Mouse (Mus musculus): Measurements from ENCODE around the gene Gm10322.

The Gm10322 gene

DNA sequence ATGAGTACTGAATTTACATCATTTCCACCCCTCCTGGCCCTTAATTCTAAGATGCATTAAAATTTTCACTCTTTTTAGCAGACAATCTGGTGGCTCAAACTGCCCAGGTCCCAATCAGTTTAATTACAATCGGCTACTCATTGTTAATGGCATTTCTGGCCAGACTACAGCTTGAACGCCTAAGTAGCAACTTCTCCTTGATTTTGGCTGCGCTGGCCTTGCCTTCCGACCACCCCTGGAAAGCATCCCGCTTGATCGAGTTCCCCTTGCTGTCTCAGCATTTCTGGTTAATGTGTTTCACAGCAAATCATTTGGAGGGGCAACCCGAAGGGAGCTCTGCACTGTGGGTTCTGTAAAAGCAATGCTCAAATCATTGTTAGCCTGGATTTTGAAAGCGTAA, 13.8 kb upstream of the Gm10322 start:
- in situ Hi-C loops (cut with MboI, MseI), result loop anchor here (5.0 kb wide), 1 partner anchor 45 kb away; no protein-coding TSS in a partner anchor

DNA sequence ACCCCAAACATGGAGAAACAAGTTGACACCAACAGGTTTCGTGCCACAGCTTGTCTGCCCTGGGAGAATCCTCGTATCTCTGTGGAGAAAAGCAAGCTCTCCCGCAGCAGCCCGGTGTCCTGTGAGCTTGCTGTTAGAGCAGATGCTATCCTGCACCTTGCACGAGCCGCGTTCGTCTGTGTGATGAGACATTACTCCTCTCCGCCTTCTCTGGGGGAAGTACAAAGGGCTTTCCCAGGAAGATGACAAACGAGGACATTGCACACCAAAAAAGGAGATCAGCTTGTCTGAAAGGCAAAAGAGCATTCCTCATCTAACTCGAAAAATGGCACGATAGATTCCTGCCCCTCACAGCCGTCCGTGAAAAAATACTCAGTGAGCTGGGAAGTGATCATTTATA, 13.0 kb upstream of the Gm10322 start:
- in situ Hi-C loops (cut with MboI, MseI), result loop anchor here (5.0 kb wide), 1 partner anchor 46 kb away; no protein-coding TSS in a partner anchor

DNA sequence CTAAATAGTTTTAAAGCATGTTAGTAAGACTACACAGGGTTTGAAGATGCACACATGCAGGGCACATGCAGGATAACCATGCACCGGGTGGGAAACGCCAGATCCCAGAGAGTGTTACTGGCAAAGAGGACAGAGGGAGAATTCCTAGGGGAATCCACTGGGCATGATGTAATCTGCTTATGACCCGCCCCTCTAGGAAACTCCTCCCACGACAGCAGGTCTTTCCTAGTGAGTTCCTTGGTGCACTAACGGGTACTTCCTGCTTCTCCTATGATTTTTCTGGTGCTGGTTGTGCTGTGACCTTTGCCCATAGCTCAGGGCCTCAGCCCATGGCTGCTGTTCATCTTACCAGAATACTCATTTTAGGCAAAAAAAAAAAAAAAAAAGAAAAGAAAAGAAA, 12.0 kb upstream of the Gm10322 start:
- in situ Hi-C loops (cut with MboI, MseI), result loop anchor here (5.0 kb wide), 1 partner anchor 47 kb away; no protein-coding TSS in a partner anchor

DNA sequence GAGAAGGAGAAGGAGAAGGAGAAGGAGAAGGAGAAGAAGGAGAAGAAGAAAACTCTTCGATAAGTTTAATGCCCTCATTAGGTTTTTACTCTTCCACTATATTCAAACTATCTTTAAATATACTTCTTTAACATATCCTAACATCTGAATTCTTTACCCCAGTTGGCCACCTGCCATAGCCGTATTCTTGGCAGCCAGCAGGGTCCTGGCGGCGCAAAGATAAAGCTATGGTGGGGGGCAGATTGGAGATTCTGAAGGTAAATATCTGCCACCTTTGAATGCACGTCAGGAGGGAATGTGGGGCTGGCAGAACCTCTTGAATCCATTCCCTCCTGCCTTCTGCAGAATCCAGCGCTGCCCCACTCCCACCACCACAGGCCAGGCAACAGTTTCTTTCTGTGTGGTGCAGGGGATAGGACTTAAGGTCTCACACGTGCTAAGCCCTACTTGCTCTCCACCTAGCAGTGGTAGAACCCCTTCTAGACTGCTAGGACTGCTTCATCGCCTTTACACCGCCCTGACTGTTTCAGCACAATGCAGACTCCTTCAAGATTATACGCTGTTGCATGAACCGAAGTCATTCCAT, 10.9 kb upstream of the Gm10322 start:
- in situ Hi-C loops (cut with MboI, MseI), result loop anchor here (5.0 kb wide), 1 partner anchor 48 kb away; no protein-coding TSS in a partner anchor

DNA sequence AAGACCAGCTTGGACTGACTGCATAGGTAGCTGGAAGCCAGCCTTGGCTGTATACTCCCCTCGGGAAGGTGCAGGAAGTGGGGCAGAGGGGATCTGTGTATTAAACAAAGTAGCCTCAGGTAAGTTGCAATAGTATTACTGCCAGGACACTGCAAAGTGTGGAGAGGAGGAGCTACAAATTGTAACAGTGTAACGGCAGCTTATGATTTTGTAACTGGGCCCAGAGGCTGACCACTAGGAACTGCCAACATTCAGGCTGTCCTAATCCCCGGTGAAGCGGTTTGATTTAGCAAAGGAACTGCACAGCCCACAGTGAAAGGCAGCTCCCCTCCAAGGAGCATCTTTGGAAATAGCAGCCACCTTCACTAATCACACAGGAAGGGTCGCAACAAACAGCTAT, 2.6 kb upstream of the Gm10322 start:
- in situ Hi-C loops (cut with MboI, MseI), result no loop called here

DNA sequence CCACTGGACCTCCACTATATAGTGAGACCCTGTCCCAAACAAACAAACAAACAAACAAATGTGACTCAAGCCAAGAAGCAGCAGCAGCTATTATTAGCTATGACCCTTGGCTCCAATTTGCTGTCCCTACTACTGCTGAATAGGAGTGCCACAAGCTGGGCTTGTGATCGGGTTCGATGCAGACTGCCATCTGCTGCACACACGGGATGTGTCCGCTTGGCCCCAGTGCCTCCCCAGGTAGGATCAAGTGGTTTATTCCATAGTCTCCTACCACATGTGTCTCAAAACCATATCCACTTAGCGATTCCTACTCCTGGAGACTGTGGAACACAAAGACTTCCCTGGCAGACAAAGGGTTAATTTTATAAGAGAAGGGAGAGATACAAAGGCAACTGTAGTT, 1.7 kb upstream of the Gm10322 start:
- in situ Hi-C loops (cut with MboI, MseI), result no loop called here

DNA sequence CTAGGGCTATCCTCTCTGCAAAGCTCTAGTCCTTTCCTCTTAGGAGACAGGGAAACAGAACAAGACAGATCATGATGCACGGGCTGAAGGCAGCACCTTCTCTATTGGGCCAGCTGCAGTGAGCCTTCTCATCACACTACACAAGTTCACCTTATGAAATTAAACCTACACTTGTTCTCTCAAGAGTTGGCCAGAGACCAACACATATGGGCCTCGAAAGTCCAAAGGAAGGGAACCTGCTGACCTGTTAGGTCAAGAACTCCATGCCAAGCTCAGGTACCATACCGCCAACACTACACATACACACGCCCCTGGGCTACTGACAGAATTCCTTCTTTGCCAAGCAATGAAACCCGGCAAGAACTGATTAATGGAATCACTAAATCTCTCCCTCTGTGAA, 452 bp upstream of the Gm10322 start:
- in situ Hi-C loops (cut with MboI, MseI), result loop anchor here (5.0 kb wide), 1 partner anchor 87 kb away; the partner anchor contains the start of gene Micu1

DNA sequence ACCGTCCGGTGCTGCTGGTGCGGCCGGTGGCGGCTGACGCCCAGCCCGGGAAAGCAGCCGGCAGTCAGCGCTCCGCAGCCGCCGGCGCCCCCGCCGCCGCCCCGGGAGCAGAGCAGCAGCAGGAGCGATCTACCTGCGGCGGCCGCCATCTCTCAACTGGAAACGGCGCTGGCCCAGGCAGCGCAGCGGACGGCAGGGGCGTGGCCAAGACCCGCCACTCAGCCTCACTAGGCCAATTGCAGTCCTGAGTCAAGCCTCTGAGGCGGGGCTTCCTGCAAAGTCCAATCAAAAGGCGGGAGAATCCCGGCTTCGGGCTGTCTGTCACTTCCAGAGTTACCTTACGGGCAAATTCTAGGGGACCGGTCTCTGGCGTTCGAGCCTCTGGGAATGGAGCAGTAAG, 659 bp downstream of the Gm10322 start, which contains the start of gene Mcu:
Gene Mcu (minus strand): TSS at position 171 of the 400 bp plus-strand sequence.
- in situ Hi-C loops (cut with MboI, MseI), result loop anchor here (5.0 kb wide), 1 partner anchor 86 kb away; the partner anchor contains the start of gene Micu1

DNA sequence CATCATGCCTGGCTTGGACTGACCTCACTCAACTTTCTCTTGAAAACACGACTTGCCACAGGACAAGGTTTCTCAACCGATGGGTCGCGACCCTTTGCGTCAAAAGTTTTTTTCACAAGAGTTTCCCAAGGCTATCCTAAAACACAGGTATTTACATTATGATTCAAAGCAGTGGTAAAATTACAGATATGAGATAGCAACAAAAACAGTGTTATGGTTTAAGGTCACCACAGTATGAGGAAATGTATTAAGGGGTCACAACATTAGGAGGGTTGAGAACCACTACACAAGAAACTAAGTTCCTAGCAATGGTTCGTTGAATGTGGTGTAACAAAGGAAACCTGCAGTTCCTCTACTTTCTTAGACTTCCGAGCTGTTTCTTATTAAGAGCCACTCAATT, 1.9 kb downstream of the Gm10322 start:
- in situ Hi-C loops (cut with MboI, MseI), result loop anchor here (5.0 kb wide), 1 partner anchor 85 kb away; the partner anchor contains the start of gene Micu1

DNA sequence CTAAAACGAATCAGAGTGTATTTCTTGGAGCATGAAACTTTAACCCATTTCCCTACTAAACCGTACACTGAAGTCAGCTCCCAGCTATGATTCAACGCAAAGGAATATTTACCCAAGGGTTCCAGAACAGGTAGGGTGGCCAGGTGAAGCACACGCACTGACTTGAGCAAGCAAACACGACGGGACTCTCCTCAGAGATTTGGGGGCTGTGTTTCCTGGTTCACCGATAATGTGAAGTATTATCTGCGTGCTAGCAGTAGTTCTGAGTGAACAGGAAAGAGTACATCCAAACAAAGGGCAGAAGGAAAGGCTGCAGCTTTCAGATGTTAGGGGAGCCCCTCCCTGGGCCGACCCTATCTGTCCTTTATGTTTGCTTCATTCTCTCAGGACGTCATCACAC, 5.5 kb downstream of the Gm10322 start:
- in situ Hi-C loops (cut with MboI, MseI), result loop anchor here (10.0 kb wide), 1 partner anchor 253 kb away; the partner anchor contains the start of gene Dnajb12

DNA sequence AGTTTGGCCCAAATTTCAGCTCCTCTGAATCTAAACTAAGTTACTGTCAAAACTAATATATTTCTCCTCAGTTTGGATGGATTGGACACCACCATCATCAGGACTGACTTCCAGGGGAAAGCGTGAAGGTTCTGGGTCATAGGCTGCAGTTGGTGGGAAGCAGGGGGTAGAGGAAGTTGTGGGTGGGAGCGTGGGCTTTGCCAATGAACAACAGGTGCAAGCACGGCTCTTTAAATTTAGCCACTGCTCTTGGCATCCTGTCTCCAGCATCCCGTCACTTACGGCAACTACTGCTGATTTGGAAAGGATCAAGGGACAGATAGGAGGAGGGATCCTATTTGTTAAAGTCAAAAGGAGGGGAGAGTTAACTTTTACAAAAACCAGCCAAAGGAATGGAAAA, 7.6 kb downstream of the Gm10322 start:
- in situ Hi-C loops (cut with MboI, MseI), result loop anchor here (10.0 kb wide), 1 partner anchor 251 kb away; the partner anchor contains the start of gene Dnajb12

DNA sequence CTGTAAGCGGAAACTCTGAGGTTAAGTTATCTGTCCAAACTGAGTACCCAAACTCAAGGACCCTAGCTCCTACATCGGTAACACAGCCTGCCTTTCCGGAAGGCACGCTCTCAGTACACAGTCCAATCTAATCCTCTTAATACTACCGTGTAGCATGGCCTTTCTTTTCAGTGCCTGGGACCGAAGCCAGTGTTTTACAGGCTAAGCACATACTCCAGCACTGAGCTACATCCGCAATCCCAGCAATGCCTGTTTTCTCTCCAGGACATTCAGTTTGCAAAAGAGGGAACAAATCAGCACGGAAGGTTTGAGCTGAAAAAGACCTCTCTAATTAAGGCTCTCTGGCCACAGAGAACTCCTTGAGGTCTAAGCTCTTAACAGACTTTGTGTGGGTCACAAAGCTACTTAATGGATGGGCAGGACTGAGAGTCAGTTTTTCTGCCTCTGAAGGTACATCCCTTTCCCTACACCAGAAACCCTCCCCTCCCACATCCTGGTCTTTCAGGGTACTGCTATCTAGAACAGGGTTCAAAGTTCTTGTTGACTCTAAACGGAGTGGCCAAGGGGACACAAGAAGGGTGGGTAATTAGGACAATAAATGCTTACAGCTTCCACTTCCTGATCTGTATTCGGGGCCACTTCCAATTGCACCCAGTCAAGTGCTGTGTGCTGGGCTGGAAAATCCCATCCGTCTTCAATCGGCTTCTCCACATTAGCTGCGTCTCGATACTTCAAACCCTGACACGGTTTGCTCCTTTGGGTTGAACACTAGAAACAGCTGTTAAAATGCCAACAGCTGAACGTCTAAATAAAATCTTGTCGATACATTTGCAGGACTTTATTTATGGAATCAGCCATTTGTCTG, 13.0 kb downstream of the Gm10322 start:
- in situ Hi-C loops (cut with MboI, MseI), result loop anchor here (10.0 kb wide), 1 partner anchor 246 kb away; the partner anchor contains the start of gene Dnajb12

DNA sequence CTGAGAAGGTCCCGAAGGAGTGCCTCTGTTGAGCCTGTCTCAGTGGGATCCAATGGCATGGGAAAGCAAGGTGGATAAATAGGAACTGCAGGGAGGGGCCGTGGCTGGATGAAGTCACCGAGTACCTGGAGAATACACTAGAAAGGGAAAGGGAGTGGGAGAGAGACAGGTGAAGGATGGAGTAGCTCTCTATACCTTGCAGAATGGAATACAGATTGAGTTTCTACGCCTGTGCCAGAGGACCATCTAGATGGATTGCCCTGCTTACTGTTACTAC, 13.6 kb downstream of the Gm10322 start:
- in situ Hi-C loops (cut with MboI, MseI), result loop anchor here (10.0 kb wide), 1 partner anchor 245 kb away; the partner anchor contains the start of gene Dnajb12

DNA sequence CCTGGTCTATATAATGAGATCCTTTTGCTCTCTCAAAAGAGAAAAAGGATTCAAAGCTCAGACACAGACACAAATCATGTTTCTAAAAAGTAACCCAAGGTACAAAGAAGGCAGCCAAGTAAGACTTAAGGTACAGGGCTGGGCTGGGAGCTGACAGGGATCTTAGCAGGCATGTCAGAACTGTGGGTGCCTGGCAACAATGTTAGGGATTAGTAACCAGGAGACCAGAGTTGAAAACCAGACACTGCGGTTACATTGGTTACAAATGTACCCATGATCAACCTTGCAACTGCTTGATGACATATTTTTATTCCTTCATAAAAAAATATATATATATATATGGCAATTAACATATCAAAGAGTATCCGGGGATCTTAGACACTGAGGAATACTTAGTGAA, 20.2 kb downstream of the Gm10322 start:
- in situ Hi-C loops (cut with MboI, MseI), result no loop called here

DNA sequence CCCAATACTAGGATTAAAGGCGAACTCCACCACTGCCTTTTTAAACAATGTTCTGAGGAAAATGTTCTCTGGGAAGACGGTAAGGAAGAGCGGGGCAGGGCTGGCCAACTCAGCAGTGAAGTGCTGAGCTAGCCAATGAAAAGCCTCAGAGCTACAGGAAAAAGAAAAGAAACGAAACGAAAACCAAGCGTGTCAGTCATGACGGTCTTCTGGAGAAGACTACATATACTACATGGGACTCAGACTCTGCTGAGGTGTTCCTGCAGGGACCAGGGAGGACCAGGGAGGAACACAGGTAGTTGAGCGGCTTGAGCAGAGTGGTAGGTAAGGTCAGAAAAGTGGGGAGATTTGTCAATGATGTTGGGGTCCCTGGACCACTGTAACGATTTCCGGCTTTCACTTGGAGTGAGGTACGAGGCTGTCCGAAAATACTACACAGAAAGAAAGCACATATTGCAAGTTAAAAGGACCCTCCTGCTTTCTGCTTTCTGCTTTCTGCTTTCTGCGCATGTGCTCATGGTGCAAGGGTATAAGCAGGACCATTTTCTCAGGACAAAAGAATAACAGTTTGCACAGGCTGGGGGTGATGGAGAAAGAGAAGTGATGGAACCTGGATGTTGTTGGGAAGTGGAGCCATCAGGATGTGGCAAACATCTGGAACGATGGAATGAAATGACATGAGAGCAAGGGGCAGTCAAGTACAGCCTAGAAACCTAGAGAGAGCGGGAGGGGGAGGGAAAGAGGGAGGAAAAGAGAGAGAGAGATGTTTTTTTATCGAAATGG, 21.1 kb downstream of the Gm10322 start:
- in situ Hi-C loops (cut with MboI, MseI), result no loop called here

DNA sequence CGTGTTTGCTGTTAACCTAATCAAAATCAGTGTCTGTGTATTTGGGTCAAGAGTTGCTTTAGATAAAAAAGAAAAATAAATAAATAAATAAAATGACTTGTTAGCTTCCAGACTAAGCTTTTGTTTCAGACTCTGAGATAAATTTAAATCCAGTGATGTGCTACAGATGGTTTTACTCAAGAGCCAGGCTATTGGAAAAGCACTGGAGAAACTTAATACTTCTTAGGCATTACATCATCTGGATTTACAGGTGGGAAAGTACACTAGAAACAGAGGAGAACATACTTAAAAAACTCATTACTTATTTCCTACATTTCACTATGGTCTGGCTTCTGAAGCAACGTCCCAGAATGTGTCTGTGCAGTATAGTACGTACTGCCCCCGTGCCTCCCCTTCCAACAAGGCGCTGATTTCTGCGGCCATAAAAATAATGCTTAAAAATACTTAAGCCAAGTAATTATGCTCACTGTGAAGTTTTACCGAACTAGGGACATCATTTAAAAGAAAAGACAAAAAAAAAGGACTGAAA, 21.8 kb downstream of the Gm10322 start:
- in situ Hi-C loops (cut with MboI, MseI), result no loop called here

DNA sequence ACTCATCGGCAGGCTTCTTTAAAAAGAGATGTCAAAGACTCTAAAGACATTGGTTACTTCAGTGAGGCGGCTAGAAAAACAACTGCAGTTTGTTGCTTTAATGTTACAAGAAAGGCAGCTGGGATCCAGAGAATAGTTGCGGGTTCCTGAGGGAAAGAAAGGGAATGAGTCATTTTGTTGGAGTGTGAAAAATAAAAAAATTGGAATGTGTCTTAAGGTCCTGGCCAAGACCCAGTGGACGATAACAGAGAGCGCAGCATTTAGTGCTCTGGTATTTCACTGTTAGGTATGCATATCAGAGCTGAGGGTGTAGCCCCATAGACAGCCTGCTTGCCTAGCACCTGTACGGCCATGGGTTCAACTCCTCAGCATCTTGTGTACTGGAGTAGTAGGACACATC, 22.7 kb downstream of the Gm10322 start:
- in situ Hi-C loops (cut with MboI, MseI), result no loop called here

DNA sequence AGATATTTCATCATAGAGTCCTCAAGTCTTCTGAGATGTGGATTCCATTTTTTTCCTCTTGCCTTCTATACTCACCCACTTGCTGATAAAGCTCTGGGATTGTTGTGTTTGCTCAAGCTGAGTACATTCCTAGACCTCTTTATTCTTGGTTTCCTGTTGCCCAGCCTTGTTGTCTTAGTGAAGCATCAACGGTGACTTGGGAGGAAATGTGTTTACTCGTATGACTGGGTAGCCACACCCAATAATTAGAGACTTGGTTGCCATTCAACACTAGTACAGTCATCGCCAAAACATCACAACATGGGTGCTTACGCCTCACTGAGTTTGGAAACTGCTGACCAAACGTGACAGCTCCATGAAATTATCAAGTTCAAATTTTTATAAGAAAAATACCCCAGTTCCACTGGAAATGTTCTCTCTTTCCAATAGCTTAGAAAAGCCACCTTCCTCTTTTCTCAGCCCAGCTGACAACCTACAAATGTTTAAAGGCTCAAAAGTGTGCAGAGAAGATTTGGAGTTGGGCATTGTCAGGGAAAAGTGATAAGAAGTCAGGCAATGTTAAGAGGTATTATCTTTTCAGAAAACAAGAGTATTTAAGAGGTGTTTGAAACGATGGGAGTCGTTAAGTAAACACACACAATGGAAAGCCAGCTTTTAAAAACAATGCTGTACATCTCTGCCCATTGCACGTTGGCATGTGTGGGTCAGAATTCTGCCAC, 27.0 kb downstream of the Gm10322 start:
- in situ Hi-C loops (cut with MboI, MseI), result no loop called here

DNA sequence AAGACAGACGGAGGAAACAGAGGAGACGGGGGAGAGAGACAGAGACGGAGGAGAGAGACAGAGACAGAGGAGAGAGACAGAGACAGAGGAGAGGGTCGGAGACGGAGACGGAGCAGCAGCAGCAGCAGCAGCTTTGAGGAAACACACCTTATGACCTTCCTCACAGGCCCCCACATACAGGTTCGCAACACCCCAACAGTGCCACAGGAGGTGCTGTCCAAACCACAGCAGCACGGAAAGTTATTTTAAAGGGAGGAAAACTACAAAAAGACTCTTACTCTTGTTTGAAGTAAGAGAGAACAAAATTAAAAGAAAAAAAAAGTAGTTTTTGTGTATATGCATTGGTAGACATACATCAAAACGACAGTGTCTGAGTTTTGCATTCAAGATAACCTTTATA, 27.8 kb downstream of the Gm10322 start:
- in situ Hi-C loops (cut with MboI, MseI), result no loop called here

DNA sequence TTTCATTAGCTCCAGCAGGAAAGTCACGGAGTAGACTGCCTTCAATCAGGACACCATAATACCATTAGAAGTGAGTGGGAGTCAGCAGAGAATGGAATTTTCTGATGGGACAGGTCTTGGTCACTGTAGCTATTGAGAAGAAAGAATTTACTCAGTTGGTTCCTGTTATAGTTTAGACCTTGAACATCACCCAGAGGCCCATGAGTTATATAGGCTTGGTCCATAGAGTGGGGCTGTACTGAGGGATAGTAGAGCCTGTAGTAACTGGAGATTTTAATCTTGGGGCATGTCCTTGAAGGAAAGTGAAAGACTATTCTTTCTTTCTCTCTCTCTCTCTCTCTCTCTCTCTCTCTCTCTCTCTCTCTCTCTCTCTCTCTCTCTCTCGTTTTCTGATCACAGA, 28.8 kb downstream of the Gm10322 start:
- in situ Hi-C loops (cut with MboI, MseI), result no loop called here

DNA sequence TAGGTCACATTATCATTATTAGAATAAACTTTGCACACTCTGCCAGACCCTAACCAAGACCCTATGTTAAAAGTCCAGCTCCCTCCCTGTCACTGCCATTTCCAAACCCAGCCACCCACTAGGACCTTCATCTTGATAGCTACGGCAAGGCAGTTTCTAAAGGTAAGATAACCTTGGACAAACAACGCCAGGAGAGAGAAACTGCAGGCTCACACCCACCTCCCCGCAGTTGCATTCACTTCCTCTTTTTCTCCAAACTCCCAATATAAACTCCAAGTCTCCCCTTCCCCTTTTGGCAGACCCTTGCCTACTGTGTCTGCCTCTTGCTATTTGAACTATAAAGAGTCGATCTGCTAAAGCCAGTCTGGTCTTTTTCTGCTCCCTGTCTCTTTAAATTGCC, 29.3 kb downstream of the Gm10322 start:
- in situ Hi-C loops (cut with MboI, MseI), result no loop called here

Measured in T-helper 1 cell (primary cell).